In the genomic region with DNA sequence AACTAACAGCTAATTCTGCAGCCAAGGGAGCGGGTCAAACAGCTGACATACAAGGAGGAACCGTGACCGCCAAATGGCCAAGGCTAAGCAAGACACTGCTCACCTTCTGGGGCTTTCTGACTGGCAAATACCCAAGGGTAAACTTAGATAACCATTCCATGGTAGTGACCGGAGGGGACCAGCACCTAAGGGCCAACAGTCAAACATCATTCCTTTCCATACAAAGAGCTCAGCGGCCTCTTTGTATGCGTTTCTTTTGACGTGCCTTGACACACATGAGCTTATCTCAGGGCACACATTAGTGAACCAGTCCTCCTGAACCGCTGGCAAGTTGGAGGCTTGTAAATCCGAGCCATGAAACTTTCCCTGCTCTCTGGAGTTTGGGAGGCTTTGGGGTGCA, we compare ENCODE assay signal across 16 mouse cellular contexts. TPM values are rescaled to one million over a fixed set of nuclear protein-coding genes. Genes with fewer than 3 reads are reported as not detected.
"Had no signal": no experiment of that assay in that cellular context is flagged by ENCODE, and none has a peak within 500 bp of the region (broad histone marks: within the 10 kb centered on the region; RNA-seq: fewer than 3 reads in every experiment).

No protein-coding gene starts in this region.

- H3K27ac ChIP-seq: liver, embryonic 13.5 days; liver, embryonic 15.5 days; midbrain, embryonic 13.5 days; midbrain, embryonic 15.5 days; neural tube, embryonic 12.5 days had no signal

- H3K9ac ChIP-seq: liver, embryonic 13.5 days; liver, embryonic 15.5 days; liver, postnatal 0 days; lung, embryonic 14.5 days; midbrain, embryonic 13.5 days; midbrain, embryonic 15.5 days; neural tube, embryonic 12.5 days had no signal

- DNase-seq: liver, embryonic 13.5 days; liver, postnatal 0 days; lung, embryonic 14.5 days; lung, postnatal 10 days; lung, postnatal 4 days; right cerebral cortex, postnatal 14 days; thymus, adult 18-20 months; thymus, postnatal 14 days; thymus, postnatal 36 days had no signal

- H3K27me3 ChIP-seq: midbrain, embryonic 15.5 days had no signal

- H3K4me2 ChIP-seq: liver, embryonic 13.5 days; liver, embryonic 15.5 days; lung, embryonic 14.5 days; midbrain, embryonic 11.5 days; midbrain, embryonic 13.5 days; midbrain, embryonic 15.5 days; neural tube, embryonic 12.5 days had no signal

- H3K4me1 ChIP-seq: liver, embryonic 13.5 days; liver, embryonic 15.5 days; midbrain, embryonic 13.5 days; midbrain, embryonic 15.5 days had no signal

- ATAC-seq: liver, postnatal 0 days; midbrain, embryonic 13.5 days; midbrain, embryonic 15.5 days had no signal

- H3K9me3 ChIP-seq: liver, embryonic 13.5 days; liver, embryonic 15.5 days; megakaryocyte, embryonic 14.5 days; midbrain, embryonic 13.5 days; midbrain, embryonic 15.5 days; neural tube, embryonic 12.5 days had no signal

- H3K36me3 ChIP-seq: liver, embryonic 13.5 days; liver, embryonic 15.5 days; midbrain, embryonic 13.5 days; midbrain, embryonic 15.5 days; neural tube, embryonic 12.5 days had no signal

- H3K4me3 ChIP-seq: liver, embryonic 13.5 days; liver, embryonic 15.5 days; megakaryocyte, embryonic 14.5 days; midbrain, embryonic 13.5 days; midbrain, embryonic 15.5 days; neural tube, embryonic 12.5 days had no signal

RNA-seq across cellular contexts. Expression of gene Gprc5a, which starts 18.2 kb away (rescaled TPM):
- total RNA-seq: midbrain, postnatal 0 days had no signal
